Mouse (Mus musculus): ENCODE results near the gene Lrmp. TPM values are rescaled to one million over a fixed set of nuclear protein-coding genes. Genes with fewer than 3 reads are reported as not detected.

Lrmp gene
- polyA plus RNA-seq, 1 experiment, result 0.91 TPM

- no peaks in the 10 kb centered on the region for H3K4me1 ChIP-seq (ENCODE audit: control insufficient read depth, insufficient read depth, low read length)
- TF ChIP-seq CTCF (IDR thresholded peaks at IDR 0.05; ENCODE audit: low read depth, low read length), result no peak
- no peak for TF ChIP-seq POLR2A (IDR thresholded peaks at IDR 0.05; ENCODE audit: insufficient read depth, low read length)
- TF ChIP-seq EP300 (IDR thresholded peaks at IDR 0.05; ENCODE audit: insufficient read depth, low read depth, low read length), result no peak
- H3K27me3 ChIP-seq (ENCODE audit: control insufficient read depth, insufficient read depth, low read length, poor library complexity, severe bottlenecking), result no peaks in the 10 kb centered on the region
- no peaks in the 10 kb centered on the region for H3K9me3 ChIP-seq (replicated peaks; ENCODE audit: control insufficient read depth, insufficient read depth, low read length, poor library complexity, severe bottlenecking)
- peaks cover 13% of the 10 kb centered on the region for H3K36me3 ChIP-seq (ENCODE audit: control insufficient read depth, insufficient read depth, low read length, poor library complexity, severe bottlenecking)
- no peak overlapping the region for H3K9ac ChIP-seq (ENCODE audit: low read depth, poor library complexity, severe bottlenecking)
- no peak overlapping the region for H3K4me3 ChIP-seq (ENCODE audit: low read depth, low read length)
- H3K27ac ChIP-seq (ENCODE audit: insufficient read depth, low read length), result no peak overlapping the region
Observed at GRCm38 (mm10) chr6:145213916-145214315, 98.5 kb downstream of the Lrmp start.

- no peaks in the 10 kb centered on the region for H3K9me3 ChIP-seq (replicated peaks; ENCODE audit: control insufficient read depth, insufficient read depth, low read length, poor library complexity, severe bottlenecking)
- H3K36me3 ChIP-seq (ENCODE audit: control insufficient read depth, insufficient read depth, low read length, poor library complexity, severe bottlenecking), result peaks cover 20% of the 10 kb centered on the region
- no peak overlapping the region for H3K4me3 ChIP-seq (ENCODE audit: low read depth, low read length)
- H3K27ac ChIP-seq (ENCODE audit: insufficient read depth, low read length), result no peak overlapping the region
- no peak for TF ChIP-seq EP300 (IDR thresholded peaks at IDR 0.05; ENCODE audit: insufficient read depth, low read depth, low read length)
- no peak for TF ChIP-seq POLR2A (IDR thresholded peaks at IDR 0.05; ENCODE audit: insufficient read depth, low read length)
- TF ChIP-seq CTCF (IDR thresholded peaks at IDR 0.05; ENCODE audit: low read depth, low read length), result no peak
- no peak overlapping the region for H3K9ac ChIP-seq (ENCODE audit: low read depth, poor library complexity, severe bottlenecking)
- H3K27me3 ChIP-seq (ENCODE audit: control insufficient read depth, insufficient read depth, low read length, poor library complexity, severe bottlenecking), result no peaks in the 10 kb centered on the region
- H3K4me1 ChIP-seq (ENCODE audit: control insufficient read depth, insufficient read depth, low read length), result no peaks in the 10 kb centered on the region
Observed at GRCm38 (mm10) chr6:145215826-145216225, 100.4 kb downstream of the Lrmp start.

GRCm38 (mm10) chr6:145224246-145224645 lies 108.8 kb downstream of the Lrmp start:
- no peaks in the 10 kb centered on the region for H3K4me1 ChIP-seq (ENCODE audit: control insufficient read depth, insufficient read depth, low read length)
- H3K27me3 ChIP-seq (ENCODE audit: control insufficient read depth, insufficient read depth, low read length, poor library complexity, severe bottlenecking), result no peaks in the 10 kb centered on the region
- no peak overlapping the region for H3K4me3 ChIP-seq (ENCODE audit: low read depth, low read length)
- H3K36me3 ChIP-seq (ENCODE audit: control insufficient read depth, insufficient read depth, low read length, poor library complexity, severe bottlenecking), result peaks cover 9% of the 10 kb centered on the region
- no peak overlapping the region for H3K9ac ChIP-seq (ENCODE audit: low read depth, poor library complexity, severe bottlenecking)
- TF ChIP-seq CTCF (IDR thresholded peaks at IDR 0.05; ENCODE audit: low read depth, low read length) (no peak), EP300 (IDR thresholded peaks at IDR 0.05; ENCODE audit: insufficient read depth, low read depth, low read length) (no peak), POLR2A (IDR thresholded peaks at IDR 0.05; ENCODE audit: insufficient read depth, low read length) (no peak)
- no peak overlapping the region for H3K27ac ChIP-seq (ENCODE audit: insufficient read depth, low read length)
- no peaks in the 10 kb centered on the region for H3K9me3 ChIP-seq (replicated peaks; ENCODE audit: control insufficient read depth, insufficient read depth, low read length, poor library complexity, severe bottlenecking)

Other genes starting within 250 kb of the Lrmp start
- 141 and 170 TPM in 2 replicates for gene Bcat1, start 39.5 kb upstream of the Lrmp start, polyA plus RNA-seq (2011; ENCODE audit: insufficient read depth, insufficient read length, low read depth, missing spikeins)
- 0.55 and 1.1 TPM in 2 replicates for gene Casc1, start 95.4 kb downstream of the Lrmp start, polyA plus RNA-seq (2011; ENCODE audit: insufficient read depth, insufficient read length, low read depth, missing spikeins)
- 24.6 and 28.6 TPM in 2 replicates for gene Etfrf1, start 95.5 kb downstream of the Lrmp start, polyA plus RNA-seq (2011; ENCODE audit: insufficient read depth, insufficient read length, low read depth, missing spikeins)
- gene Kras, start 134.6 kb downstream of the Lrmp start, polyA plus RNA-seq (2011; ENCODE audit: insufficient read depth, insufficient read length, low read depth, missing spikeins), result 101 and 104 TPM in 2 replicates

All from ES-Bruce4 (cell line).